Mouse (Mus musculus): ENCODE measurements around the gene C1qa. TPM values are rescaled to one million over a fixed set of nuclear protein-coding genes. Genes with fewer than 3 reads are reported as not detected.

The C1qa gene
- polyA plus RNA-seq, 1 experiment from 2014 or later: 39.4 TPM

- H3K4me2 ChIP-seq (replicated peaks; ENCODE audit: low read depth, low read length): no peak overlapping the region
- H3K4me1 ChIP-seq (ENCODE audit: insufficient read depth, low read depth, low read length): no peaks in the 10 kb centered on the region
- DNase-seq (ENCODE audit: low spot score) (no peak), ATAC-seq (no peak)
- TF ChIP-seq CTCF (IDR thresholded peaks at IDR 0.05) (no peak), EP300 (IDR thresholded peaks at IDR 0.05) (no peak)
- WGBS: 81% methylated on average over 4 of the region's 4 CpGs
- no peaks in the 10 kb centered on the region for H3K27me3 ChIP-seq (replicated peaks; ENCODE audit: insufficient read depth, low read length)
- H3K4me3 ChIP-seq (ENCODE audit: low read depth, low read length): no peak overlapping the region
- no peak overlapping the region for H3K27ac ChIP-seq (ENCODE audit: low read length)
- no peak overlapping the region for H3K9ac ChIP-seq (replicated peaks; ENCODE audit: low read depth)
- no peaks in the 10 kb centered on the region for H3K36me3 ChIP-seq (ENCODE audit: insufficient read depth, low read length)
- H3K9me3 ChIP-seq (ENCODE audit: low read length): no peaks in the 10 kb centered on the region
These were observed 7.5 kb downstream of the C1qa start for GRCm38 (mm10) chr4:136891115-136891514.

DNA sequence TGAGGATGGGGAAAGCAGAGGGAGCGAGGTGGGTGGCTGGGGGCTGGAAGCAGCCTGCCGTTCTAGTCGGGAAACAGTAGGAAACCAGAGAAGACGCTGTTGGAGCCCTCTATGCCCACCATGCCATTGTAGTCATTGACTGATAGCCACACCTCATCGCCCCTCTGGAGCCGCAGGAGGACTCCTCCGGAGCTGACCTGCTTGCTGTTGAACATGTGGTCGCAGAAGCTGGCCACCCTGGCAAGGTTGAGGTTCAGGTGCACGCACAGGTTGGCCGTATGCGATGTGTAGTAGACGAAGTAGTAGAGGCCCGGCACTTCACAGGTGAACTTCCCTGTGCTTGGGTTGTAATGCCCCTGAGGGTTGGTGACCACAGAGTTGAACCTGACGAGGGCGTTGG, 8.6 kb downstream of the C1qa start:
- H3K9me3 ChIP-seq (ENCODE audit: low read length): no peaks in the 10 kb centered on the region
- DNase-seq (ENCODE audit: low spot score): no peak
- no peak overlapping the region for H3K4me2 ChIP-seq (replicated peaks; ENCODE audit: low read depth, low read length)
- WGBS: 81% methylated on average over 15 of the region's 15 CpGs
- H3K9ac ChIP-seq (replicated peaks; ENCODE audit: low read depth): no peak overlapping the region
- H3K36me3 ChIP-seq (ENCODE audit: insufficient read depth, low read length): no peaks in the 10 kb centered on the region
- no peak overlapping the region for H3K27ac ChIP-seq (ENCODE audit: low read length)
- H3K4me1 ChIP-seq (ENCODE audit: insufficient read depth, low read depth, low read length): no peaks in the 10 kb centered on the region
- H3K4me3 ChIP-seq (ENCODE audit: low read depth, low read length): no peak overlapping the region
- H3K27me3 ChIP-seq (replicated peaks; ENCODE audit: insufficient read depth, low read length): no peaks in the 10 kb centered on the region
- TF ChIP-seq EP300 (IDR thresholded peaks at IDR 0.05) (no peak), CTCF (IDR thresholded peaks at IDR 0.05) (no peak)
- no peak for ATAC-seq

DNA sequence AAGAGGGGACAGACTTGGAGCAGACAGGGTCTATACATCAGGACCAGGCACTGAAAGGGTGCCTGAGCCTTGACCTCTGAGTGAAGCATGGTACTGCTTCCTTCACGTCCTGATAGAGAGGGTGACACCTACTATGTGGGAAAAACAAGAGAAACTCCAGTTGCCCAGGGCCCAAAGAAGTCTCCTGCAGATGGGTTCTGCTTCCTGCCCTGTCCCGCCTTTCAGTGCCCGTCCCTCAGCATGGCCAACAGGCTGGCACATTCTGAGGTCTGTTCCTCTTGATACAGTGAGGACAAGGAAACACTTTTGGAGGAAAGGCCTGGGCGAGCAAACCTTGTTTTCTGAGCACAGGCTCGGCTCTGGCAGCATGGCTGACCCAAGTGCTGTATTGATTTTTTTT, 10.9 kb downstream of the C1qa start:
- Histone ChIP-seq H3K9ac (replicated peaks; ENCODE audit: low read depth) (no peak overlapping the region), H3K4me3 (ENCODE audit: low read depth, low read length) (no peak overlapping the region), H3K4me1 (ENCODE audit: insufficient read depth, low read depth, low read length) (no peaks in the 10 kb centered on the region), H3K27me3 (replicated peaks; ENCODE audit: insufficient read depth, low read length) (no peaks in the 10 kb centered on the region), H3K9me3 (ENCODE audit: low read length) (no peaks in the 10 kb centered on the region), H3K4me2 (replicated peaks; ENCODE audit: low read depth, low read length) (no peak overlapping the region), H3K36me3 (ENCODE audit: insufficient read depth, low read length) (no peaks in the 10 kb centered on the region), H3K27ac (ENCODE audit: low read length) (no peak overlapping the region)
- TF ChIP-seq EP300 (IDR thresholded peaks at IDR 0.05) (no peak), CTCF (IDR thresholded peaks at IDR 0.05) (no peak)
- 66% methylated on average over 5 of the region's 5 CpGs for WGBS
- ATAC-seq (no peak), DNase-seq (ENCODE audit: low spot score) (no peak)

DNA sequence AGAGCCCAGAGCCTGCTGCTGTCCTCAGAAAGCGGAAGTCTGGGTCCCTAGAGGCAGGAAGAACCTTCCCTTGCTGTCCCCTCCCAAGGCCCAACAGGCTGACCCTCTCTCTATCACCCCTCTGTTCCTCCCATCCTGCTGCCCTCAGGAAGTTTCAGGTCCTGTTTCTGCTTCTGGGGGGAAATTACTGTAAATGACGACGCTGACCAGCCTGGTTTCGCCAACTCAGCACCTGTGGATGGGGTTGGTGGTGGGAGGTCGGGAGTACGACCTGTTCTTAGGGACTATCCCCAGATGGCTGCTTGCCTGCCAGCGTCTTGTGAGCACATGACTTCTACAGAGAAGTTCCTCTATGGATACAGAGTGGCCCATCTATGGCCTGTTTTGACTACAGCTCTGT, 12.5 kb downstream of the C1qa start, which contains the start of gene C1qb:
C1qb (minus strand) TSS at position 87 of the 400 bp plus-strand sequence.
- H3K4me3 ChIP-seq (ENCODE audit: low read depth, low read length): no peak within 1 kb of the TSS
- TF ChIP-seq CTCF (IDR thresholded peaks at IDR 0.05) (no peak), EP300 (IDR thresholded peaks at IDR 0.05) (no peak)
- no peak within 1 kb of the TSS for H3K9ac ChIP-seq (replicated peaks; ENCODE audit: low read depth)
- no peak within 1 kb of the TSS for H3K4me2 ChIP-seq (replicated peaks; ENCODE audit: low read depth, low read length)
- ATAC-seq: no peak
- H3K27me3 ChIP-seq (replicated peaks; ENCODE audit: insufficient read depth, low read length): no peaks in the 10 kb centered on the region
- H3K4me1 ChIP-seq (ENCODE audit: insufficient read depth, low read depth, low read length): no peaks in the 10 kb centered on the region
- H3K9me3 ChIP-seq (ENCODE audit: low read length): no peaks in the 10 kb centered on the region
- H3K27ac ChIP-seq (ENCODE audit: low read length): no peak within 1 kb of the TSS
- no peaks in the 10 kb centered on the region for H3K36me3 ChIP-seq (ENCODE audit: insufficient read depth, low read length)
- 61% methylated on average over 7 of the region's 7 CpGs for WGBS
- DNase-seq (ENCODE audit: low spot score): no peak

DNA sequence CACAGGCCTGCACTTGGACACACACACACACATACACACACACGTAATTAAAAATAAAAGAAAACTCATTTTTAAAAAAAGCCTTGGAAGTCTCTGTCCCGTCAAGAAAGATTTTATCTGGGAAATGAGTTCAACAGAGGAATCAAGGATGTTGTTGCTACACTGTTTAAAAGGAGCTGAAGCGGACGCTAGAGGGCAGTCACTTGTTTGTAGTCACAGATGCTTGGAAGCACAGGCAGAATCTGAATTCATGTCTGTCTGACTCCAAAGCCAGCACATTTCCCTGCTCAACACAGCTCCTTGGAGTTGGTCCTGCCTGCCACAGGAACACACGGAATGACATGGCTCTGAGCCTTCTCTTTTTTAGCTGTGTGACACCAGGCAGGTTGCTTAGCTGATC, 20.0 kb downstream of the C1qa start:
- Histone ChIP-seq H3K4me1 (ENCODE audit: insufficient read depth, low read depth, low read length) (no peaks in the 10 kb centered on the region), H3K27ac (ENCODE audit: low read length) (no peak overlapping the region), H3K9me3 (ENCODE audit: low read length) (no peaks in the 10 kb centered on the region), H3K4me2 (replicated peaks; ENCODE audit: low read depth, low read length) (no peak overlapping the region), H3K27me3 (replicated peaks; ENCODE audit: insufficient read depth, low read length) (no peaks in the 10 kb centered on the region), H3K36me3 (ENCODE audit: insufficient read depth, low read length) (no peaks in the 10 kb centered on the region), H3K9ac (replicated peaks; ENCODE audit: low read depth) (no peak overlapping the region), H3K4me3 (ENCODE audit: low read depth, low read length) (no peak overlapping the region)
- no peak for DNase-seq (ENCODE audit: low spot score)
- ATAC-seq: no peak
- WGBS: 22% methylated on average over 5 of the region's 5 CpGs
- TF ChIP-seq EP300 (IDR thresholded peaks at IDR 0.05) (no peak), CTCF (IDR thresholded peaks at IDR 0.05) (peak; percentile 42)

- ATAC-seq: no peak
- H3K4me1 ChIP-seq (ENCODE audit: insufficient read depth, low read depth, low read length): no peaks in the 10 kb centered on the region
- H3K27me3 ChIP-seq (replicated peaks; ENCODE audit: insufficient read depth, low read length): no peaks in the 10 kb centered on the region
- no peak for DNase-seq (ENCODE audit: low spot score)
- TF ChIP-seq EP300 (IDR thresholded peaks at IDR 0.05) (no peak), CTCF (IDR thresholded peaks at IDR 0.05) (no peak)
- no peak overlapping the region for H3K4me2 ChIP-seq (replicated peaks; ENCODE audit: low read depth, low read length)
- H3K9me3 ChIP-seq (ENCODE audit: low read length): no peaks in the 10 kb centered on the region
- no peak overlapping the region for H3K9ac ChIP-seq (replicated peaks; ENCODE audit: low read depth)
- no peaks in the 10 kb centered on the region for H3K36me3 ChIP-seq (ENCODE audit: insufficient read depth, low read length)
- H3K4me3 ChIP-seq (ENCODE audit: low read depth, low read length): no peak overlapping the region
- 39% methylated on average over 8 of the region's 8 CpGs for WGBS
- H3K27ac ChIP-seq (ENCODE audit: low read length): no peak overlapping the region
These were observed 20.4 kb downstream of the C1qa start for GRCm38 (mm10) chr4:136878171-136878570.

GRCm38 (mm10) chr4:136876971-136877370, 21.6 kb downstream of the C1qa start:
- Histone ChIP-seq H3K27me3 (replicated peaks; ENCODE audit: insufficient read depth, low read length) (no peaks in the 10 kb centered on the region), H3K36me3 (ENCODE audit: insufficient read depth, low read length) (no peaks in the 10 kb centered on the region), H3K9ac (replicated peaks; ENCODE audit: low read depth) (no peak overlapping the region), H3K4me3 (ENCODE audit: low read depth, low read length) (no peak overlapping the region), H3K4me2 (replicated peaks; ENCODE audit: low read depth, low read length) (no peak overlapping the region), H3K27ac (ENCODE audit: low read length) (no peak overlapping the region), H3K9me3 (ENCODE audit: low read length) (no peaks in the 10 kb centered on the region), H3K4me1 (ENCODE audit: insufficient read depth, low read depth, low read length) (no peaks in the 10 kb centered on the region)
- ATAC-seq: no peak
- peak; percentile 40 for DNase-seq (ENCODE audit: low spot score)
- TF ChIP-seq CTCF (IDR thresholded peaks at IDR 0.05) (peak; percentile 68), EP300 (IDR thresholded peaks at IDR 0.05) (no peak)
- WGBS: 10% methylated on average over 7 of the region's 7 CpGs
